Mouse (Mus musculus) layer of hippocampus, adult 9-10 months (tissue): ENCODE results near the gene Tmem8b.

Source experiments
- DNase-seq: peaks from one replicate; pipeline ENCODE4 v3.0.0; 2022; ENCODE audit warnings: low spot score

Tmem8b gene

GRCm38 (mm10) chr4:43668782-43669427 lies at the start of gene Tmem8b, which contains the start of gene Fam221b:
Gene Tmem8b (plus strand): TSS chr4:43668971.
Gene Fam221b (minus strand): TSS chr4:43669145.
- DNase-seq: peak; percentile 73

- no peak for DNase-seq
These were observed 48.5 kb upstream of the Tmem8b start for GRCm38 (mm10) chr4:43620146-43620778.

GRCm38 (mm10) chr4:43629106-43629817 lies 39.5 kb upstream of the Tmem8b start:
- DNase-seq: no peak

- peak; percentile 91 for DNase-seq
These were observed 38.7 kb upstream of the Tmem8b start for GRCm38 (mm10) chr4:43630030-43630581.

- DNase-seq: no peak
These were observed 38.1 kb upstream of the Tmem8b start for GRCm38 (mm10) chr4:43630671-43631045.

GRCm38 (mm10) chr4:43631046-43631955 lies 37.5 kb upstream of the Tmem8b start, which contains the start of gene Npr2:
Gene Npr2 (plus strand): TSS chr4:43631935.
- DNase-seq: no peak

- no peak for DNase-seq
These were observed 36.5 kb upstream of the Tmem8b start for GRCm38 (mm10) chr4:43631956-43632920.

GRCm38 (mm10) chr4:43633296-43633695 lies 35.5 kb upstream of the Tmem8b start:
- DNase-seq: no peak

- no peak for DNase-seq
These were observed 35.0 kb upstream of the Tmem8b start for GRCm38 (mm10) chr4:43633736-43634135.

GRCm38 (mm10) chr4:43634621-43635374 lies 34.0 kb upstream of the Tmem8b start:
- DNase-seq: no peak

GRCm38 (mm10) chr4:43636751-43637150 lies 32.0 kb upstream of the Tmem8b start:
- DNase-seq: no peak

- no peak for DNase-seq
These were observed 28.7 kb upstream of the Tmem8b start for GRCm38 (mm10) chr4:43640076-43640475.

GRCm38 (mm10) chr4:43640491-43640890 lies 28.3 kb upstream of the Tmem8b start:
- DNase-seq: no peak

- DNase-seq: no peak
These were observed 19.0 kb upstream of the Tmem8b start for GRCm38 (mm10) chr4:43649783-43650182.

GRCm38 (mm10) chr4:43652726-43653125 lies 16.0 kb upstream of the Tmem8b start:
- no peak for DNase-seq

GRCm38 (mm10) chr4:43653161-43654015 lies 15.4 kb upstream of the Tmem8b start, which contains the start of gene Spag8:
Gene Spag8 (minus strand): TSS chr4:43653594.
- DNase-seq: no peak

- no peak for DNase-seq
These were observed 13.0 kb upstream of the Tmem8b start for GRCm38 (mm10) chr4:43655656-43656338.
